Mouse (Mus musculus) heart, postnatal 36 days (tissue): ENCODE results near the gene Casp3. TPM values are rescaled to one million over a fixed set of nuclear protein-coding genes. Genes with fewer than 3 reads are reported as not detected.

Experiments
- DNase-seq, 2 experiments: peaks; one replicate each; pipeline ENCODE4 v3.0.0; 2021 to 2022
- intact Hi-C: fragments of 180-260 bp; cut with DNase I; formaldehyde crosslinking; loops from one replicate; pipeline ENCODE4 v1.15.1; 2025
- total RNA-seq, 2 experiments: library from RNA; stranded (reverse); gene quantifications; 2 replicates each; pipeline ENCODE4 v1.2.3; 2021

Gene Casp3
- total RNA-seq, 2 experiments from 2014 or later: 3.5 to 4.0 TPM

DNA sequence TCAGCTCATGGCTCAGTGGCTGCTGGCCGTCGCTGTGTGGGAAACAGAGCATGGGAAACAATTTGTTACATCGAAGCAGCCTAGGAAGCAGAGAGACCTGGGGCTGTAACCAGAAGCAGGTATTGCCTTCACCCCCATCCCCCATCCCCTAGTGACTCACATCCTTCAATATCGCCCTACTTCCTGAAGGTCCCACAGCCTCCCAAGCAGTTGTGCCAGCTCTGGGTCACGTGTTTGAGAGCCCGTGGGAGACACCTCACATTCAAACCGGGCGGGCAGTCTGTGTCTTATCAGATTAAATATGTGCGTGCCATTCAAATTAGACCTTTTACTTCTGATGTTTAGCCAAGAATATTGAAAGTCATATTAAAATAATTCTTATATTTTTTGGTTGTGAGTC lies 34.8 kb downstream of the Casp3 start:
- DNase-seq: peak in 1 of 2 experiments; percentile 11
- intact Hi-C loops: no loop called here

DNA sequence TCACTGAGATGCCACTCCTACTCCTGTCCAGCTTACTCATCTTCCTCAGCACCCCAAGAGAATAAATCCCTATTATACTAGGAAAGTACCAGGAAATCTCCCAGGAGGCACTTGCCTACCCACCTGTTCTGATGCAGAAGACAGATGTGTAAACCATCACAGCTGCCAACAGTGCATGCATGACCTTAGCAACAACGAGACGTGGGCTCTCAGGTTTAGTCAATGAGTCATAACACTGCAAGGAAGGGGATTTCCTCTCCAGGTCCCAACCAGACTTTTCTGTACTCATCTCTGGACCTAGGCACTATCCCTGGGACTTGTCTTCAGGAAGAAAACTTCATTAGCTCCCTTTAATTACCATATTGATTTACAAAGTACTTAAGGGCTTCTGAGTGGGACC lies 38.8 kb downstream of the Casp3 start:
- intact Hi-C loops: no loop called here
- no peak for DNase-seq

DNA sequence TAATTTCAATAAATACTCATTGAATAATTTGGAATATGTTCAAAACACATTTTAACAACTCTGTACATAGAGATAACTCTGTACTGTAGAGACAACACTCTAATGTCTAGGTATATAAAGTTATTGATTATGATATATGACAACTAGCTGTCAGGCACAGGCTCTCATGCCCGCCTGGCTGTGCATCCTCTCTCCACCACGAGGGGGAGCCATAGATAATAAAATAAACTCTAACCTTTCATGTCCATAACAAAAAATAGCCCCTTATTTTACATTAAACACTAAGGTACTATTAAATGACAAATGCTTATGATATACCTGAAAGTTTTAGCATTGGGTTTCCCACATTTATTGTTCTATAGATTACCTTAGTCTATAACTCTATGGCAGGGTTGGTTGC lies 54.4 kb downstream of the Casp3 start:
- intact Hi-C loops: loop anchor here (1.0 to 5.0 kb wide), 3 partner anchors 266 to 701 kb away; no protein-coding TSS in a partner anchor
- peak; percentile 79 to 82 for DNase-seq

DNA sequence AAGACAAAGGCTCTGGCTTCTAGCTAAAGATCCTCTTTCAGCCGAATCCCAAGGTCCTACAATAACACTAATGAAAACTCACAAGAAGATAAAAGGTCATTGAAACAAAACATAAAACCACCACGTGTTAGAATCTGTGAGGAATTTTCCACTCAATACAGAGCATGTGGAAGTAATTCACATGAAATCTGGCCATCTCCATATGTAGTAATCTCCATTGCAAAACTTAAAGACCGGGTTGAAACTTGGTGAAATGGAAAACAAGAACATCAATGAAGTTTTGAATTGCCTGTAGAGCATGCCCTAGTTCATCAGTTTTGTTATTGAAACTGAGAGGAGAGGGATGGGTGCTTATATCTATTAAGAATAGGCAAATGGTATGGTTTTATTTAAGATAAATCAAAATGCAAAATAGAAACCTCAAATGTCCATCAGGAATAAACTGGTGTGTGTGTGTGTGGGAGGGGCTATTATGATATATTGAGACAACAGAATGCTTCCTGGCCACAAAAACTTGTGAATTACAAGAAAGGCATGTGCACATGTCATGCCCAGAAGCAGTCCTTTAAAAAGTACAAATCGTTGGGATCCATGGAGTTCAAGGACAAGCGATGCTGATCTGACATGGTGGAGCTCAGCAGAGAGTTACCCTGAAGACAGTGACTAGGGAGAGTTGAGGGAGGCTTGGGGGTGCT lies 63.7 kb downstream of the Casp3 start:
- intact Hi-C loops: no loop called here
- no peak for DNase-seq

DNA sequence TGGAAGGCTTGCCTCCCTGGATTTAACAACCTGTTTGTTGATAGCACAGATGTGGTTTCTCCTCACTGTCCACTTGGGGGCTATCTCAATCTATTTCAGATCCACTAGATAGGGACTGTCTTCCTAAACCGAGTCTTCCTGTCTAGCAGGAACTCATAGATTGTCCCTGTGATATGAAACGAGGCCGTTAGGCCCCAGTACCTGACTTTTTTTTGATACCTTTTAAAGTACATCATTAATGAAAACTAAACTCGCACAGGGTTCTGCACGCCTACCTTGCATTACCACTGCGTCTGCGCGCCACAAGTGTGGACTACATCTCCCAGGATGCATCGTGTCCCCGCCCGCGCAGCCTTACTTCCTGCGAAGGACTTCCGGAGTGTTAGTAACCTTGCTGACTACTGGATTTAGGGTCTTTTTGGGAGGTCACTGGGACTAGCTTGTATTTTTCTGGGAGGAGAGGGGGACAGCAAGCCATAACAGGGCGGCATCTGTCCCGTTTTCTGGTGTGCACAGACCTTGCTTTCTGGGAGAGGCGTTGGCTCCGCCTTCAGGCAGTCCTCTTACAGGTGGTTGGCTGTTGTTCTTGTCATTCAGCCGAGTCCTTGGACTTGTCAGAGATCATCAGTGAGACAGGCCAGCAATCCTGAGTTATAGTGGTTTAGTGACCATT lies 69.7 kb downstream of the Casp3 start:
- intact Hi-C loops: loop anchor here (5.0 kb wide), 1 partner anchor 161 kb away; no protein-coding TSS in a partner anchor
- DNase-seq: peak; percentile 90 to 94

Other genes with a start within 250 kb of the Casp3 start
- 1,000 to 10,000 TPM in 1 of 2 experiments, 100 to 1,000 TPM in 1; 996 to 1,034 TPM for gene Acsl1, start 146.3 kb upstream of the Casp3 start, total RNA-seq
- 1 to 10 TPM; 1.1 to 1.8 TPM for gene Cenpu, start 65.3 kb upstream of the Casp3 start, total RNA-seq
- gene Primpol, start 79 bp upstream of the Casp3 start, total RNA-seq: 1 to 10 TPM; 2.4 to 2.9 TPM
- gene Irf2, start 122.4 kb downstream of the Casp3 start, total RNA-seq: 10 to 100 TPM; 35.9 to 38.7 TPM